Mouse (Mus musculus) gastrocnemius, adult 8-10 months (tissue): Measurements from ENCODE around the gene Zfp273. TPM values are rescaled to one million over a fixed set of nuclear protein-coding genes. Genes with fewer than 3 reads are reported as not detected.
"Not testable (repeated sequence)": the region's sequence is repeated elsewhere in the genome, so short reads cannot be mapped to it uniquely, and the experiment has no call there.

Experiments used
- DNase-seq, 2 experiments: peaks; one replicate each; pipeline ENCODE4 v3.0.0; 2022; ENCODE audit warnings: low spot score in 2 of 2
- total RNA-seq, 4 experiments: library from RNA; stranded (reverse); gene quantifications; 2 replicates each; pipeline ENCODE4 v1.2.4; 2022

The Zfp273 gene
- total RNA-seq, 4 experiments from 2014 or later: 1.3 to 2.0 (median 1.6) TPM

DNA sequence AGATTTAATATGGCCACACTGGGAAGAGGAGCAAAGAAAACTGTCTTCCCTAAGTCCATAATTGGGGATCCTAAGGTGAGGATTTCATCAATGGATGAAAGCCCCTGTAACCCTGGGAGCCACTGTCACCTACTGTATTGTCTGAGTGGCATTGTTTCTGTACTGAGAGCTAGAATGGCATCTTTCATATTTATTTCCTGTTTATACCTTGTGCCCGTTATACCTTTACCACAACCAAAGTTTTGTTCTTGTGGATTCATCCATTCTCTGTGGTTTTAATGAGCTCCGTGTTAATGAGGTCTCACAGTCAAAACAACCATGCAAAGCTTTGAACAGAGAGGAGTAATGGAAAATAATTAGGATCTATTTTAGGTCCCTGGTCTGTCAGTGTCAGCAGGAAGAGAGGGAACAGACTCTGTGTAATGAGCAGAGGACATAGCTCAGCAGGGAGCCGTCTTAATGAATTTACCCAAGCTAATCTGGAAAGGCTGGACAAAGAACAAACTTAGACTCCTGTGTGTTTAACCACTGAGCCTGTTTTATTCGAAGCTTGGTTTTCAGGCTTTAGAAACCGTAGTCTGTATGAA, 51.3 kb downstream of the Zfp273 start:
- DNase-seq: no peak

DNA sequence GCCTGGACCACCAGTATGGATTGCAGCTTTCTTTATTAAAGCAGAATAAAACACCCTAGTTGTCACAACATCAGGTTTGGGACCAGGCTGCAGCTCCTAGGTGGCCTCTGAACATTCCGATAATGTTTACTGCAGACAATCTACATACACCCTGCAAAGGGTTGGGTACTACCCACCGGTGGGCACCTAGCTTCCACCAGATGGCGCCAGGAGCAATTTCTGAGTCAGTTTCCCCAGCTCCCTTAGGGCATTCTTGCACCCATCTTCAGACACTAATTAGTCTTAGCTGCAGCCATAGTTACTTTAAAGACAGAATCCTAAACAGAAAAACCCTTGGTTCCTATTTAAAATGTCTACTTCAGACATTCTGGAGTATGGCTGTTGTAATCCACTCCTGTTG, 54.4 kb downstream of the Zfp273 start:
- no peak for DNase-seq

DNA sequence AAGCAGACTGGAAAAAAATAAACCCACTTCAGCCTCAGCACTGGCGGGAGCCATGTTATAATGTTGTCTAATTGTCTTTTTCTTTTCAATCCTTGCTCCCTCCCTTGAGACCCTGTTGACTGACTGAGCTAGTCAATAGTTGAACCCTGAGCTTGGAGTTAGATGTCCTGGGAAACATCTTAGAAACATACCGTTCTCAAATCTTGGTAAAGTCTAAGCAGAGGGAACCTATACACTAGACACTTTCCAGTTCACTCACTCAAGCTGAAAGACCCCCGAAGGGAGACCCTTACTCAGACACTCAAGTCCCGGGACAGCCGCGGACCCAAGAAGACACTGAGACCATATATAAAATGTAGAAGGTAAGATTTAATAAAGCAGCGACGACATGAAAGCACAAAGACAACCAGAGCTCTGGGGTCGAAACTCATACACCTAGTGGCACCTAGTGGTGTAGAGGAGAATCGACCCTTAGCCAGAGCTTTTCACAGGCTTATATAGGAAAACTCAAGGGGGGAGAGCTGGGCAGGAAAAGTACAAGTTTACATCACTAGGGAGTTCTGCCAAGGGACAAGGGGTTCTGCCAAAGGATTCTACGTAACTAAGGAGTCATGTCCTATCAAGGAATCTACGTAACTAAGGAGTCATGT, 62.6 kb downstream of the Zfp273 start:
- DNase-seq: not testable (repeated sequence)

Other genes with a start within 250 kb of the Zfp273 start
- 1 to 10 TPM; 2.4 to 3.6 (median 3.3) TPM for gene Zfp729b, start 204.0 kb upstream of the Zfp273 start, total RNA-seq
- 1 to 10 TPM in 1 of 4 experiments, under 1 TPM in 3; 0.64 to 1.5 (median 0.87) TPM for gene Gm49345, start 176.0 kb upstream of the Zfp273 start, total RNA-seq
- 1 to 10 TPM; 2.1 to 3.6 (median 2.7) TPM for gene Zfp729a, start 175.9 kb upstream of the Zfp273 start, total RNA-seq
- gene Zfp738, start 126.7 kb upstream of the Zfp273 start, total RNA-seq: 1 to 10 TPM; 3.1 to 4.8 (median 3.6) TPM
- 1 to 10 TPM; 5.6 to 6.2 (median 5.6) TPM for gene Zfp65, start 84.6 kb upstream of the Zfp273 start, total RNA-seq
- 1 to 10 TPM; 2.3 to 3.3 (median 2.9) TPM for gene Zfp85, start 58.5 kb upstream of the Zfp273 start, total RNA-seq
- 1 to 10 TPM; 3.7 to 5.5 (median 4.4) TPM for gene Zfp493, start 34.0 kb upstream of the Zfp273 start, total RNA-seq
- 1 to 10 TPM in 3 of 4 experiments, under 1 TPM in 1; 0.59 to 2.0 (median 1.4) TPM for gene Gm10037, start 17.4 kb downstream of the Zfp273 start, total RNA-seq
- gene BC048507, start 49.6 kb downstream of the Zfp273 start, total RNA-seq: not detected